Mouse (Mus musculus) retina, postnatal 1 day (tissue): ENCODE measurements around the gene Ceacam16.

Experiments
- DNase-seq: peaks from one replicate; pipeline ENCODE4 v3.0.0-alpha.2; 2012

Ceacam16 gene

DNA sequence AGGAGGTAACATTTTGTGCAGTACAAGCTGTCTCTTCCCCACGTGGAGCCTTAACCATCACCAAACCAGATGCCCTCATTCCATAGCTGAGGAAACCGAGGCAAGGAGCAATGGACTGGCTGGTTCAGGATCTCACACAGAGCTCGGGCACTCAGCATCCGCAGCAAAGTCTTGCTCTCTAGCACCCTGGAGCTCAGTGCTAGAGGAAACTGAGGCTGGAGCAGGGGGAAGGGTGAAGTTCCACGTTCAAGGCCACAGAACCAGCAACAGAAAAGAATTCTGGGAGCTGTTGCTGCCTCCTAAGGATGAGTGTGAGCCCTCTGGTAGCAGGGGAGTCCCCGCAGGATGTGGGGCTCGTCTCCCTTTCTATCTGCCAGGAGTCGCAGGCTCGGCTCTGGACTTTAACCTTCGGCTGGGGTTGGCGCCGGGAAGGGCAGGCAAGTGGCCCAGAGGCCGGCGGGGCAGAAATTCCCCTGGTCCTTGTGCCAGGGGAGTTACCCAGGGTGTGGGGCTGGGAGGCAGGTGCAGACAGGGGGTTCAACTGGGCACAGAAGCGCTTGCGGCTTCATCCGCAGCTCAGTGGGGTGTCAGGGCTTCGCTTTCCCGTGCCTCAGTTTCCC lies 18.1 kb downstream of the Ceacam16 start:
- DNase-seq: no peak

DNA sequence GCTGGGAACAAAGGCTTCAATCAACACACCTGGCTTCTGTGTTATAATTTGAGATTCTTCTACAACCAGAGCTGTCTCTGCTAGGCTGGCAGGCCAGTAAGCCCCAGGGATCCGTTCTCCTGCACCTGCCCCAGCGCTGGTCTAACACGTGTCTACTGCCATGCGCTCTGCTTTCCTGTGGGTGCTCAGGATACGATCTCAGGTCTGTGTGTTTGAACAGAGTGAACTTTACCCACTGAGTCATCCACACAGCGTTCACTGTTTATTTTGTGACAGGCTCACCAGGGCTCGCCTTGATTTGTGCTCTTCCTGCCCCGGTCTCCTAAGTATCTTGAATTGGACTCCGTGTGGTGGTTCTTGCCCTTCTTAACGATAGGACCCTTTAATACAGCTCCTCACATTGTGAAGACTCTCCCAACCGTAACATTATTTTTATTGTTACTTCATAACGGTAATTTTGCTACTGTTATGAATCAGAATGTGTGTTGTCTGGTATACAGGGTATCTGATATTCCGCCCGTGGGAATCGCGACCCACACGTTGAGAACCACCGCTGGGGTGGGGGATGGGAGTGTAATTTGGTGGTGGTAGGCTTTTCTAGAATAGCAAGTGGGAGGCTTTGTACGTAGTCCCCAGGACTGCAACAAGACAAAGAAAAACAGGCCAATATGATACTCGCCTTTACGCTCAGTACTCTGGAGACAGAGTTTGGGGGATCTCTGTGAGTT lies 19.2 kb downstream of the Ceacam16 start:
- no peak for DNase-seq

DNA sequence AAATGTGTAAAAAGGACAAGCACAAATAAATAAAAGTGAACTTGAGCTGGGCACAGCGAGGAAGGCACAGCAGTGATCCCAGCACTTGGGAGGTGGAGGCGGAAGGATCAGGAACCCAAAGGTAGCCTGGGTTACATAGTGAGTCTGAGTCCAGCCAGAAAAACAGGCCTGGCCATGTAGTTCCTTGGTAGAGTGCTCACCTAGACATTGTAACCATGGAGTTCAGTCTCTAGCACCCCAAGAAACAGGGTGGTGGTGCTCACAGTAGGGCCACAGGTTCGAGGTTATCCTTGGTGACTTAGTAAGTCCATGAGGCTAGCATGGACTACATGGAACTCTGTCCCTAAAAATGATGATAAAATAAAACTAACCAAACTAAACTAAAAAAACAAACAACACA lies 20.2 kb downstream of the Ceacam16 start:
- no peak for DNase-seq

DNA sequence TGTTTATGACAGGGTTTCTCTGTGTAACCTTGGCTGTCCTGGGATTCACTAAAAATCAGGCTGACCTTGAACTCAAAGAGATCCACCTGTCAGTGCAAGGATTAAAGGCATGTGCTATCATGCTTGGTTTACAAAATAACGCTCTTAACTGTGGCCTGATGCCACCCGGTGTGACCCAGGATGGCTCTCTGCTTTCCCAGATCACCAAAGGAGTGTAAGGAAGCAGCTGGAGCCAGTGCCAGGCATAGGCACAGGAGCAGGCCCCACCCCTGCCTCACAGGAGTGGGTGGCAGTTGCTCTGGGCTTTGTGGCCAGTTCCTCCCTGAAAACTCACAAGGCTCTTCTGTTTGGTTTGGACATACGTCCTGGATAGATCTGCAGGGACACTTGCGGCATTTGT lies 20.7 kb downstream of the Ceacam16 start:
- DNase-seq: no peak

DNA sequence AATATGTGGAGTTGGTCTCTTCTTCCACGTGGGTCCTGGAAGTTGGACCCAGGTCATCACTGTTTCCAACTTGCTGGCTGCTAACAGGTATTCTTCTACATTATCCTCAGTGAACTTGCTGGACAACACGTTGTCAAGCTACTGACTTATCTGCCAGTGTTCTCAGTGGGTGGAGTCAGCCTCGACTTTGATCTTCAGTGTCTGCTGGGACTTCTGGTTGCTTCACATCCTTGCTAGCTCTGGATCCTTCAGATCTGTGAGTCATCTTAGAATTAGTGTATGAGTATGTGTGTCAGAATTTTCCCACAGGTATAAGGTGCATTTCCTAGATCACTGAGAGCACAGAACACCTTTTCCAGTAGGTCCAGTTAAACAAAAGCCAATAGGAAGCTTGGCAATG lies 24.3 kb downstream of the Ceacam16 start:
- DNase-seq: no peak

DNA sequence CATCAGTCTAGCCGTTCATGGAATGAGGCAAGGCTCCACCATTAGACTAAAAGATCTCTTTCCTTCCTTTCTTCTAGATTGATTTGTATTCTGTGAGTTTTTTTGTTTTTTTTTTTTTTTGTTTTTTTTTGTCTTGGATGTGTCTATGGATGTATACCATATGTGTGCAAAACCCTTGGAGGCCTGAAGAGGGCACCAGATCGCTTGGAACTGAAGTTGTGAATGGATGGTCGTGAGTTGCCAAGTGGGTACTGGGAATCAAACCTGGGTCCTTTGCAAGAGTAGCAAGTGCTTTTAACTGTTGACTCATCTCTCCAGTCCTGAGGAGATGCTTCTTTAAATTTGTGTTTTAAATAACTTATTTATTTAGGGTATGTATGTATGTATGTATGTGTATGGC lies 27.0 kb downstream of the Ceacam16 start:
- no peak for DNase-seq

DNA sequence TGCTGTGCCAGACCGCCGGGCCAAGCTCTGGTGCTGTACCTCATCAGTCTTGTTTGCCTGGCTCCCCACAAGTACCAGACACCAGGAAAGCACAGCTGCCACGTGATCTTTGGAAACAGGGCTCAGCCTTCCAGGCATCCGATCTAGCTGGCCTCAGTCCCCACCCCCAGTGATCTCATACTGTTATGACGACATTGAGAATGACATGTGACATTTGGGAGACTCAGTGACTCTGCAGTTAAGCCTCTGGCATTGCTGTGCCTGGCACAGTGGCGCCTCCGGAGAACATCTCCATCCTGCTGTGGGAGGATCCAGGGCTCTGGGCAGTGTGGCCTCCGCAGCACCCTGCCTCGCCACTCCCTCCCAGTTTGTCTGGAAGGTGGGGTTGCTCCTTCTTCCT lies 29.3 kb downstream of the Ceacam16 start:
- DNase-seq: no peak

DNA sequence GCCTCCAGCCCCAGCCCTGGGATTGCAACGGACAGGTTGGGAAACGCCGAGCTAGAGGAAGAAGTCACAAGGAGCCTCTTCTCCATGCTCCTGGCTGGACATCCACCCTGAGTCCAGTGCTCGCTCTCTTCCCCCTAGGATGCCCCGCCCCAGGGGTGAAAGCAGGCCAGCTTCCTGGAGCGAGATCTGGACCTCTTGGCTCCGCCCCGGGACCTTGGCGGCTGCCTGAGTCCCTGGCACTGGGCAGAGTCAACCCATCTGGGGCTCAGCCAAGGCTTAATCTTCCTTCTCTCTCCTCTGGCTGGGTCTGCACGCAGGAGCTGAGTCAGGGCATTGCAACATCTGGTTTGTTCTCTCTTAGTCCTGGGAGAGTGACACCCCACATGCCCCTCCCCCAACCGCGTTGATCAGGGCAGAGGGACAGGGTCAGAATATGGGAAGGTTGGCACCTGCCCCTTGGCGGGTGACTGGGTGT lies 30.4 kb downstream of the Ceacam16 start:
- DNase-seq: peak; percentile 42

DNA sequence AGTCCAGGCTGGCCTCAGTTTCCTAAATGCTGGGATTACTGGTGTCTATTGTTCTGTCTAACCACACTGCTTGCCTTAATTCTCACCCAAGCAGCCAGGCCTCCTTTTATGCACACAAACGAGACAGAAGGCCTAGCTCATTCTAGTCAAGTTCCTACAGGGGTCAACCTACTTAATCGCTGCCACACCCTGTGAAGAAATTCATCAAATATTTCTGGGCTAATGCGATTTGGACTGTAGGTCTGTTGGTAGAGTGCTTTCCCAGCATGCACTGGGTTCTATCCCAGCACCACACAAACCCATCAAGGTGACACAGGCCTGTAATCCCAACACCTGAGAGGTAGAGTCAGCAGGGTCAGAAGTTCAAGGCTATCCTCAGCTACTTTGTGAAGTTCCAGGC lies 31.4 kb downstream of the Ceacam16 start:
- no peak for DNase-seq

DNA sequence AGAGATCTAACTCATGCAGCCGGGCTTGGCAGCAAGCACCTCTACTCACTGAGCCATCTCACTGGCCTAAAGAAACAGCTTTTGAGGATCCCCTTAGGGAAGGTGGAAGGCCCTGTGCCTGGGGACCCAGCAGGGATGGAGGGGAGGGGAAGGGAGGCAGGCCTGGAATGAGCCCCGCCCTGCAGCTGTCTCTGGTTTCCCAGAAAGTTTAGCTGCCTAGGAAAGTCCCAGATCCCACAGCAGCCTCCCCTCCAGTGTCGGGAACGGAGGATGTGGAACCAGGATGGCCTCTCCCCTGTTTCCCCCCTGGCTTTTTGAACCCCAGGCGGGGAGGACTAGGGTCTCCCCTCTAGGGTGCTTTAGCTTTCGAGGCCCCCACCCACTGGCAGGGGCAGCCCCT lies 34.3 kb downstream of the Ceacam16 start:
- DNase-seq: no peak

DNA sequence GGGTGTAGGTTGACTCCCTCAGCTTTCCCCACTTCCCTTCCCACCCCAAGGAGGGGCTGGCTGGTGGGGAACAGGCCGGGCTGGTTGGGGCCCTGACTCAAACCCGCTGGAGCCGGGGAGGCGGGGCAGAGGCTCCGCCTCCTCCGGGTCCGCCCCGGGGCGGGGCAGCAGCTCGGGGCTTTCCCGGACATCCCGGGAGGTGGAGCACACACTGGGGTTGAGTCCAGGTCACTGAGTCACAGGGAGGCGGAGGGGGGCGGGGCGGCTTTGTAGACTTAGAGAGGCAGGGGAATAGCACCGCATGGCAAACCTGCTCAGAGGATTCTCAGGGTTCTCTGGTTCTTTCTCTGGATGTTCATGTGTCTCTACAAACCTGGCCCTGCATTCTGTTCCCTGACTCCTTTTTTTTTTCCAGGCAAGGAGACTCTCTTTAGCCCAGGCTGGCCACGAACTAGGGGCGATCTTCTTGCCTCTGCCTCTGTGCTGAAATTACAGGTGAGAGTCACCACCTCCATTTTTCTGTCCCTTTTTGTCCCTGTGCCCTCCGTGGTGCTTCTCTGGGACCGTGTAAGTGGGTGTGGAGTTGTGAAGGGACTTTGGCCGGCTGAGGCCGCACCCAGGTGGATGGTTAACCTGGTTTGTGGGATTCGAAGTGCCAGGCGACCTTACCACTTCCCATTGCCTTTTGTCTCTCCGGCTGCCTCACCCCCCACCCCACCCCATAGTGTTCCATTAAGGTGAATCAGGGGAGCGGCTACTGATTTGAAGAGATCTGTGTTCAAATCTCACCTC lies 36.7 kb downstream of the Ceacam16 start:
- peak; percentile 78 for DNase-seq

DNA sequence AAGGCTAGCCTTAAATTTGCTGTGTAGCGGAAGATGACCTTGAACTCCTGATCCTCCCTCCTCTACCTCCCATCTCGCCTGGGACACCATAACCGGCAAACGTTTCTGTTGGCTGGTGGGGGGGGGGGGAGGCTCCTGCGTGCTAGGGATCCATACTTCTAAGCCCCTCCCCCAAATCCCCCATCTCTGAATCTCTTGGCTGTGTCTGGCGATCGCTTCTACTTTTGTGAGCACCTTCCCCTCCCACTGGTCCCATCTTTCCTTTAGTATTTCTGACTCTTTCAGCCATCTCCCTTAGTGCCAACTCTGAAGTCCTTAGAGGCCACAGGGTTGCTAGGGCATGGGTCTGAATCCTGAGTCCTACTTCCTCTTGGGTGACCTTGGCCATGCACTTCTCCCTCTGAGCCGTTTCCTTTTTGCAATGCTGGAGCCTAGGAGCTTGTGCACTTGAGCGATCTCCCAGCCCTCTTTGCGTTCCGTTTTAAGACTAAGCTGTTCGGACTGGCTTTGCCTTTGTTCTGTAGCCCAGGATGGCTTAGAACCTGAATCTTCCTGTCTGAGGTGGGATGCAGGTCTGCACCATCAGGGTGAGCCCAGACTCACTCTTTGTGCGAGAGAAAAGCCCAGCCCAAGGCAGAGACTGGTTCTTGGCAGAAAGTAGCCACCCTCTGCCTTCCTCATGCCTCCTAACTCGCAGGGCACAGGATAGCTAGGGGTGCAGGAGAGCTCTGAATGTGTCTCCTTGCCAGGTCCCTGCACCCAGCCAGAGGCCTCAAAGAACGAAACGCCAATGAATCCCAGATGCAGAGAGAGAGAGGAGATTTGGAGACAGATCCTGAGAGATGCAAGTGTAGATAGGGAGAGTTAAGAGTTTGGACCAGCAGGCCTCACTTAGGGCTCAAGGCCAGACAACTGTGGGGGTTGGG lies 37.6 kb downstream of the Ceacam16 start:
- no peak for DNase-seq

DNA sequence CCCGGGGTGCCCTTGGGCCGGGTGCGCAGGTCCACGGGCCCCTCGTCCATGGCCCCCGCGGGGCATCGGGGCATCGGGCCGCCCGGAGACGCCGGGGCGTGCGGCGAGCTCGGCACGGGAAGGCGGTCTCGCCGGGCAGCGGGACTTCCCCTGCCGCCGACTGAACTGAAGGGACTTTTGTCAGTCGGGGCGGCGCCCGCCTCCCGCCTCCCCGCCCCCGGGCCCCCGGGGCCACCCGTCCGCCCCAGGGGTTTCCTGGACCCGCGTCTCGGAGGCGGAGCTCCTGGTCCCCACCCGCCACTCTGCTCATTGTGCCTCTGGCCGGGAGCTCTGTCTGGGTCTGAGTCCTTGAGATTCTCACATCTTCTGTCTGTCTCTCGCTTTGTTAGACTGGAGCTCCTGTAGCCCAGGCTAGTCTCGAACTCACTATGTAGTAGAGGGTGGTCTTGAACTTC lies 38.5 kb downstream of the Ceacam16 start, which contains the start of gene Bcl3:
Gene Bcl3, minus strand, starts transcription at position 167 of the 455 bp plus-strand sequence.
- peak; percentile 38 for DNase-seq

DNA sequence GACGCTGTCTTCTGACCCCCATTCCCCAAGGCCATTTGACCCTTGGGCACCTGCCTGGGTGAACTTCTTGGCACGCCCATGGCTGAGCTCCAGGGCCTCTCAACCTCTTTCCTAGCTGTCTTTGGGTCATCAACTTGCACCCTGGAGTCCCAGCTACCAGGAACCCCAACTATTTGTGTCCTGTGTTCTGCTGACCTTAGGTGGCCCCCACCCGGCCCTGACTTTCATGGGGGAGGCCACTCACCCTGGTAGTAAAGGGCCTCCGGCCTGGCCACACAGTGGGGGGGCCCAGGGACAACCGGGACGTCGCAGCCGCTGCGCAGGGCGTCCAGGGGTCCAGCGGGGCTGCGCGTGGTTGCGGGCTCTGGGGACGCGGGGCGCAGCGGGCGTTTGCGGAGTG lies 38.9 kb downstream of the Ceacam16 start:
- DNase-seq: no peak

DNA sequence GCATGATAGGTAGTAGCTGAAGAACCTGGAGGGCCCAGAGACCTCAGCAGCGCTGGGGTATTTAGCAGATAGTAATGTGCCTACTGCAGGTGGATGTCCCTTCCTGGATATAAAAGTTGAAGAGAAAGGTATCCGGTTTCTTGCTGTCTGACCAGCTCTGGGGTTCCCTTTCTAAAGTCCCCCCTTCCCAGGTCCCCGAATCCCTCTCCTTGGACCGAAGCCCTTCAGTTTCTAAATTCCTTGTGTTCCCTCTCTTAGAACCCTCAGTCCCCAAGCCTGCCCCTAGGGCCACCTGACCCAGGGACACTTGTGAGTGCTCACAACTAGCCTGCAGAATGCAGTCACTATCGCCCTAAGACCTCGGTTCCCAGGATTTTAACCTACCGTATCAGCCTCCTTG lies 39.5 kb downstream of the Ceacam16 start:
- DNase-seq: no peak

DNA sequence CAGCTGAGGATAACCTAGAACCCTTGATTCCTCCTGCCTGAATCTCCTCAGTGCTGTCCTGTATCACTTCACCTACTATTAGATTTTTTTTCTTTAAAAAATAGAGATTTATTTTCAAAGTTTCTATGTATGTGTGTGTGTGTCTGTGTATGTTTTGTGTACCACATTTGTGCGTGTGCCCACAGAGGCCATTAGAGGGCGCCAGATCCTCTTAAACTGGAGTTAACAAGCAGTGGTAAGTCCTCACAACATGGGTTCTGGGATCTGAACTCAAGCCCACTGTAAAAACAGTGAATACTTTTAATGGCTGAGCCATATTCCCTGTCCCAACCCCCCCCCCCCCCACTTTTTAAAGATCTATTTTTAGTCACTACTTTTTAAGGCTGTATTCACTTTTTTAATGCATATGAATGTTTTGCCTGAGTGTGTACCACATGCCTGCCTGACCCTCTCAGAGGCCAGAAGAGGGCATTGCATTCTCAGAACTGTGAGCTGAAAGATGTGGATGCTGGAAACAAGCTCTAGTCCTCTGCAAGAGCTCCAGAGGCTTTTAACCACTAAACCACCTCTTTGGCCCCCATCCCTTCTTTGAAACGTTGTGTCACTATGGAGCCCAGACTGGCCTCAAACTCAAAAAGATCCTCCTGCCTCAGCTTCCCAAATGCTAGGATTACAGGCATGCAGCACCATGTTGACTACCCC lies 40.6 kb downstream of the Ceacam16 start:
- no peak for DNase-seq

DNA sequence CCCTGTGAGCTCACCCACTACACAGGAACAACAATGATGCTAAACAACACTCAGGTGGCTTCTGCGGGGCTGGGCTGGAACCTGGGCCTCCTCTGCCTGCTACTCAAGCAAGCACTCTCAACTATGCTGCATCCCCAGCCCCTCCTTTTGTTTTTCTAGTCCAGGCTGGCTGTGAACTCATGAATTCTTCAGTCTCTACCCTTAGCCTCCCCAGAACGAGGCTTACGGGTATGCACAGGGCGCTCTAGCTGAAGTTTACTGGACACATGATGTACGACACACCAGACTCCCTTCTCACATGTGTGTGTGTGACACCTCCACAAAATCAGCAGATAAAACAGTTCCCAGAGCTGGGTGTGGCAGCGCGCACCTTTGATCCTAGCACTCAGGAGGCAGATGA lies 42.2 kb downstream of the Ceacam16 start:
- DNase-seq: no peak

DNA sequence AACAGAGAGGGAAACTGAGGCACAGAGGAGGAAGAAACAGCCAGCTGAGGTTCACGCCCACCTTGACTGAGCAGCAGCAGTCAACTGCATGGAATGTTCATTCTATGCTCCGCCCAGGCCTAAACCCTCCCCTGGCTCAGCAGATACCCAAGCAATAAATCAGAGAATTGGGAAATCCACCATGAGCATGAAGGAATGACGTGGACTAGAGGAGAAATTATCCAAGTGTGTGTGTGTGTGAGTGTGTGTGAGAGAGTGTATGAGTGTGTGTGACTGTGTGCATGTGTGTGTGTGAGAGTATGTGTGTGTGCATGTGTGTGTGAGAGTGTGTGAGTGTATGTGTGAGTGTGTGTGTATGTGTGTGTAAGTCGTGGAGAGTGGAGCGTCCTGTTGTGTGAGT lies 42.7 kb downstream of the Ceacam16 start:
- DNase-seq: no peak

DNA sequence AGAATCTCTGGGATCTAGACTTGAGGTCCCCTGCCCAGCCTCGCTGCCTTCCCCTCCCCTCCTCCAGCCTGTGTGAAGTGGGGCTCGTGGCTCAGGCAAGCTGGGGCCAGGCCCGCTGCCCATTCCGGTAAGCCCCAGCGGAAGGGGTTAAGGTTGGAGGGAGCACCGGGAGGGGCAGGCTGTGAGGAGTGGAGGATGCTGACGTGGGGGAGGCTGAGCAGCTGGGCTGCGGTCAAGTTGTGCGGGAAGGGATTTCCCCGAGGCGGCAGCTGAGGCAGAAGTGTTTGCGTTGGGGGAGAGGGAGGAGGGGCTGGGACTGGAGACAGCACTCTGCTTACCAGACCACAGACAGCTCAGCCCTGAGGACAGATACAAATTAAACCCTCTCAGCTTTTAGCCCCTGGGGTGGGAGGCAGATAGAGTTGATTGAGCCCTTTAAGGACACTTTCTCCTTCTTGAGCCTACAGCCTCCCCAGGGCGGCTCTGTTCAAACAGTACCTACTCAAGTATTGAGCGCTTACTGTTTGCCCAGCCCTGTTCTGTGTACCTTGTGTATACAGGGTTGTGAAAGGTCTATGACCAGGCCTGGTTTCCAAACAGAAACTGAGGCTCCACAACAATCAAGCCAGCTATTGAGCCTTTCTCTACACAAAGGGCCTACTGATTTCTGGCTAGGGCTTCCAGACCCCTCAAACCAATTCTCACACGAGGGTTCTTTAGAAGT lies 43.6 kb downstream of the Ceacam16 start:
- peak; percentile 86 for DNase-seq

DNA sequence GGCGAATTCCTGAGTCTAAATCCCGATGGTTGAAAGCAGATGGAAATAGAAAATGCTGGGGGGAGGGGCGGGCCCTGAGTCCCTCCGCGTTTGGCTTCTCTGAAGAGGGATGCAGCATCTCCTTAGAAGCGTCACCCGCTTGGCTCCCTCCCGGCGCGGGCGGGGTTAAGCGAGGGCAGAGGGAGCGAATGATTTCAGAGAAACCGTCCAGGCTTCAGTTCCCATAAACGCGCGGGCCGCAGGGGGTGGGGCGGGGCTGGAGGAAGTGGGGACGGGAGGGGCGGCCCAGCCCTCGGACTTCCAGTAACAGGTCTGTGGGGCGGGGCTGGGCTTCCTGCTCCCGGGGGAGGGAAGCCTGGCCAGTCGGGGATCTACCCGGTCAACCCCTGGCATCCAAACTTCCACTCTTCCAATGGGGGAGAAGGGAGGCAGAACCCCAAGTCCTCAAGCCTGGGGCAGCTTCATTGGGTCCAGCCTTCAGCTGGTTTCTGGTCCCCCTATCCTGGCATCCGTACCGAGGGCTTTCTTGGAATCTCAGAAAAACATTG lies 44.8 kb downstream of the Ceacam16 start:
- peak; percentile 75 for DNase-seq
